In the genomic region with DNA sequence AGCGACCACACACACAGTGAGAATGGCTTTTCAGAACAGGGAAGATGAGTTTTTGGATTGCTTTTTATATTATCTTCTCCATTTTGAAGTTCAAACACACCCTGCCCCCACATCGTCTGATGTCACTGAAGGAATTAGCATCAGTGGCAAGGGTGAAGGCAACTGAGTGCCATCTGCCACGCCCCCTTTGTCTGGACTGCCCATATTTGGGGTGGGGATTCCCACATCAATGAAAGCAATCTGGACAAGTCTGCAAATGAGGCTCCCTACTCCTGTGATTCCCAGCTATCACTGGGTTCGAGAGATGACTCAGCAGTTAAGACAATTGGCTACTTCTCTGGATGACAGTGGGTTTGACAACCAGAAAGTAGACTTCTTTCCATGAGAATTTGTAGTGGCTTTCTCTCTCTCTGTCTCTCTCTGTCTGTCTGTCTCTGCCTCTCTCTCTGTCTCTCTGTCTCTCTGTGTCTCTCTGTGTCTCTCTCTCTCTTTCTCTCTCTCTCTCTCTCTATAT, we compare ENCODE assay signal across 13 mouse cellular contexts.
"Had no signal": no experiment of that assay in that cellular context is flagged by ENCODE, and none has a peak within 500 bp of the region (broad histone marks: within the 10 kb centered on the region; RNA-seq: fewer than 3 reads in every experiment).

No protein-coding gene starts in this region.

- H3K4me2 ChIP-seq: limb, embryonic 12.5 days; liver, embryonic 13.5 days; lung, embryonic 15.5 days; midbrain, embryonic 13.5 days; neural tube, embryonic 12.5 days had no signal

- DNase-seq: kidney, adult 2 months; kidney, postnatal 25 days; liver; liver, embryonic 13.5 days; liver, postnatal 0 days; lung, postnatal 36 days; right cerebral cortex, postnatal 14 days; thymus, adult 2 months; thymus, postnatal 25 days had no signal

- H3K27ac ChIP-seq: limb, embryonic 12.5 days; liver, embryonic 13.5 days; lung, embryonic 15.5 days; midbrain, embryonic 13.5 days; neural tube, embryonic 12.5 days had no signal

- H3K9ac ChIP-seq: limb, embryonic 12.5 days; liver, embryonic 13.5 days; liver, postnatal 0 days; lung, embryonic 15.5 days; midbrain, embryonic 13.5 days; neural tube, embryonic 12.5 days had no signal

- ATAC-seq: liver, postnatal 0 days; midbrain, embryonic 13.5 days had no signal

- H3K9me3 ChIP-seq: limb, embryonic 12.5 days; liver, embryonic 13.5 days; lung, embryonic 15.5 days; midbrain, embryonic 13.5 days; neural tube, embryonic 12.5 days had no signal

- H3K4me3 ChIP-seq: limb, embryonic 12.5 days; liver, embryonic 13.5 days; lung, embryonic 15.5 days; midbrain, embryonic 13.5 days; neural tube, embryonic 12.5 days had no signal

- H3K36me3 ChIP-seq: limb, embryonic 12.5 days; liver, embryonic 13.5 days; lung, embryonic 15.5 days; midbrain, embryonic 13.5 days; neural tube, embryonic 12.5 days had no signal

- H3K27me3 ChIP-seq: limb, embryonic 12.5 days; liver, embryonic 13.5 days; lung, embryonic 15.5 days; midbrain, embryonic 13.5 days; neural tube, embryonic 12.5 days had no signal

- H3K4me1 ChIP-seq: neural tube, embryonic 12.5 days had no signal
